Mouse (Mus musculus) macrophage (primary cell): ENCODE data around the gene Prtn3. TPM values are rescaled to one million over a fixed set of nuclear protein-coding genes. Genes with fewer than 3 reads are reported as not detected.

Source experiments
- H3K27ac ChIP-seq: fragments of 350-480 bp; formaldehyde crosslinking; 2 replicates; pipeline ENCODE4 v1.9.0; 2021
- H3K36me3 ChIP-seq: fragments of 350-480 bp; formaldehyde crosslinking; 2 replicates; pipeline ENCODE4 v1.9.0; 2021; ENCODE audit errors: inconsistent target
- H3K4me3 ChIP-seq: fragments of 350-480 bp; formaldehyde crosslinking; 2 replicates; pipeline ENCODE4 v1.9.0; 2021; ENCODE audit errors: inconsistent target
- H3K79me2 ChIP-seq: fragments of 350-480 bp; formaldehyde crosslinking; 2 replicates; pipeline ENCODE4 v1.9.0; 2021; ENCODE audit errors: inconsistent target
- WGBS: methylation state at CpG from one replicate; pipeline ENCODE4 v1.1.7; 2026; ENCODE audit warnings: inconsistent platforms; ENCODE audit not compliant: missing documents; 5-methylcytosine and 5-hydroxymethylcytosine counted together
- polyA plus RNA-seq: library from polyadenylated mRNA; stranded (reverse); fragments of 250-400 nt; gene quantifications from 3 replicates; pipeline ENCODE4 v1.2.4, GENCODE M21; 2018; ENCODE audit warnings: inconsistent platforms

The Prtn3 gene
- polyA plus RNA-seq, 1 experiment from 2014 or later: 1.2 TPM

DNA sequence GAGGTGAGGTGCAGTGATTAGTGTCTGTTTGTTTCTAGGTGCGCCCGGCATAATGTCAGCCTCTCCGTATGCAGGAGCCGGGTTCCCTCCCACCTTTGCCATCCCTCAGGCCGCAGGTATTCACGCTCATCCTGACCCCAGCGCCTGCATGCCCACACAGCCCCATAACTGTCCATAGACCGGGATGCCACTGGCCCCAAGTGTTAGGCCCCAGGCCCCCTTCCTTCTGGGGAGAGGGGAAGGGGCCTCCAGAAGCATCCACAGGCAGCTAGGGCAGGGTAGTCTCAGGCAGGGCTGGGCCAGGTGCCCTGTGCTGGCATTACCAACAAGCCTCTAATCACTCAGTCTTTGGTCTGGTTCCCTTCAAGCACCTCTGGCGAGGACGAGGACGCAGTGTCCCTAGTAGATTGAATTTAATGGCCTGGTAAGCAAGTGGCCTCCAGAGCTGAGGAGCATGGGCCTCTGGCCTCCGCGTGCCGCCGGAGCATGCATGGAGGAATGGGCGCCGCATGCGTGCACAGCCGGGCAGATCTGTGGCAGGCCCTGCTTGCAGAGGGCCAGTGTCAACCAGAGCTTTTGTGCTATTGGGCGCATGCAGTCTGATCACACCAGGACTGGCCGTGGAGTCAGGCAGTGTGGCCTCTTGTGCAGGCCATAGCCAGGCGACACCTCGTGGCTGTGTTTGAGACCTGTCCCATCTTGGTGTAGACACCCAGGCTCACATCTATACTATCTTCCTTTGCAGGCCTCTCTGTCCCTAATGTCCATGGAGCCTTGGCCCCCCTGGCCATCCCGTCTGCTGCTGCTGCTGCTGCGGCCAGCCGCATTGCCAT, 14.0 kb upstream of the Prtn3 start:
- H3K27ac ChIP-seq: no peak overlapping the region
- H3K4me3 ChIP-seq: no peak overlapping the region
- H3K36me3 ChIP-seq: peaks cover 52% of the 10 kb centered on the region
- H3K79me2 ChIP-seq: peaks cover 68% of the 10 kb centered on the region
- 94% methylated on average over 25 of the region's 26 CpGs for WGBS

DNA sequence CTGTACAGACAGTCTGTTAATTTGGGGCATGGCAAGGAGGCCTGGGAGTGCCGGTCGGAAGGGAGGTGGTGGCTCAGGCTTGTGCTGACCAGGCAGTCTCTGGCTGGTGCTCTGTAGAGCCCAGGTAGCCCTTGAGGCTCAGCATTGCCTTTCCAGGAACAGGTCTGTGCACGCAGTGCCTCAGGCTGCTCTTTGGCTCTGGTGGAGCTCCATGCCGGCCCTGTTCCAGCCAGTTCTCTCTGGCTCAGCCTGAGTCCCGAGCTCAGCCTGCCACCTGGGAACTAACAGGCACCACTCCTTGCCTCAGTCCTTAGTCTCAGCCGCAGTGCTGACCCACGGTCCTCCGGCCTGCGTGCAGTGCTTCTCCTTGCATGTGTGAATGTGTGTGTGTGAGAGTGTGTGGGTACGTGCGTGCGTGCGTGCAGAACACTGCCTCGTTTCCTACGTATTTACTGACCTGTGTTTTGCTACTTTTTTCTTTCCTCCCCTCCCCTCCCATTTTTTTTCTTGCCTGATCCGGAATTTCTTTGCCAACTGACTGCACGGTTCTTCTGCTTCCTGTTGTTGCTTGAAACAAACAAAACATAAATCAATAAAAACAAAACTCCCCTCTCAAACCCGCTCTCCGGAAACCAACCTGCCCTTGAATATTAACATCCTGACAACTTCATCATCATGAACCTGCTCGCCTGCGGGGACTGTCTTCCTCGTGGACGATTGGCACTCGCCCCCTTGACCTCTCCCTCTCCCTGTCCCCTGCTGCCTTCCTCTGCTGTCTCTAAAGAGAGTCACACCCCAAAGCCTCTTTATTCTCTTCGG, 12.8 kb upstream of the Prtn3 start:
- whole genome bisulfite sequencing: 92% methylated on average over 23 of the region's 25 CpGs
- Histone ChIP-seq H3K4me3 (no peak overlapping the region), H3K79me2 (peaks cover 57% of the 10 kb centered on the region), H3K27ac (no peak overlapping the region), H3K36me3 (peaks cover 52% of the 10 kb centered on the region)

DNA sequence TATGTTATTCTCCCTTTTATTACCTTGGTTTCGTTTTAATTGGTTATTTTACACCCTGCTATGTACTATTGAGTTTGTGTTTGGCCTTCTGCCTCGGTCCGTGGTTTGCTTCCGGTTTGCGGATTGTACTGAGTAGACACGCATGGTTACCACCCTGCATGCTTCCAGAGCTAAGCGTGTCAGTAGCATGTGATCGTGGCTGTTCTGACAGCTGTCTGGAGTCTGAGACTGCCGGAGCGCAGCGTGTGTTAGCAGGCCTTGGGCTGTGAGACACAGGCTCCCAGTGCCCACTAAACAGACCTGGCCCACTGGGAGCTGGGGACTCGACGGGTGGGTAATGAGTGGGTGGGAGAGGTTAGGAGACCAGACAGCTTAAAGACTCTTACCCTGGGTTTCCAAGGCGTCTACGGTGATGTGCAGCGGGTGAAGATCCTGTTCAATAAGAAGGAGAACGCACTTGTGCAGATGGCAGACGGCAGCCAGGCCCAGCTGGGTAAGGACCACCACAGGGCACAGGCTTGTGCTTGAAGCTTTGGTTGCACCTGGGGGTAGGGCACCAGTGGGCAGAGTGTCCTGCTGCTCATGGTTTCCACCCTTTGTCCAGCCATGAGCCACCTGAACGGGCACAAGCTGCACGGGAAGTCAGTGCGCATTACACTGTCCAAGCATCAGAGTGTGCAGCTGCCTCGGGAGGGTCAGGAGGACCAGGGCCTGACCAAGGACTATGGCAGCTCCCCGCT, 12.1 kb upstream of the Prtn3 start:
- H3K79me2 ChIP-seq: peaks cover 49% of the 10 kb centered on the region
- WGBS: 90% methylated on average over 23 of the region's 23 CpGs
- H3K36me3 ChIP-seq: peaks cover 52% of the 10 kb centered on the region
- no peak overlapping the region for H3K27ac ChIP-seq
- H3K4me3 ChIP-seq: no peak overlapping the region

DNA sequence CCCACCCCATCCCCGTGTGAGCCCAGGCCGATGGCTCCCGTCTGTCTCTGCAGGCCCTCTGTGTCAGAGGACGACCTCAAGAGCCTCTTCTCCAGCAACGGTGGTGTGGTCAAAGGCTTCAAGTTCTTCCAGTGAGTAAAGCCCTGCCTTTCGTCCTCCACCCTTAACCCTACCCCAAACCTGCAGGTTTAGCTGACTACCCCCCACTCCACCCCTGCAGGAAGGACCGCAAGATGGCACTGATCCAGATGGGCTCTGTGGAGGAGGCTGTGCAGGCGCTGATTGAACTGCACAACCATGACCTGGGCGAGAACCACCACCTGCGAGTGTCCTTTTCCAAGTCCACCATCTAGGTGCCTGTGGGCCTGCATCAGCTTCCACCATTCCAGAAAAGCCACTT, 11.4 kb upstream of the Prtn3 start:
- no peak overlapping the region for H3K27ac ChIP-seq
- peaks cover 52% of the 10 kb centered on the region for H3K36me3 ChIP-seq
- peaks cover 42% of the 10 kb centered on the region for H3K79me2 ChIP-seq
- 88% methylated on average over 9 of the region's 10 CpGs for WGBS
- no peak overlapping the region for H3K4me3 ChIP-seq

DNA sequence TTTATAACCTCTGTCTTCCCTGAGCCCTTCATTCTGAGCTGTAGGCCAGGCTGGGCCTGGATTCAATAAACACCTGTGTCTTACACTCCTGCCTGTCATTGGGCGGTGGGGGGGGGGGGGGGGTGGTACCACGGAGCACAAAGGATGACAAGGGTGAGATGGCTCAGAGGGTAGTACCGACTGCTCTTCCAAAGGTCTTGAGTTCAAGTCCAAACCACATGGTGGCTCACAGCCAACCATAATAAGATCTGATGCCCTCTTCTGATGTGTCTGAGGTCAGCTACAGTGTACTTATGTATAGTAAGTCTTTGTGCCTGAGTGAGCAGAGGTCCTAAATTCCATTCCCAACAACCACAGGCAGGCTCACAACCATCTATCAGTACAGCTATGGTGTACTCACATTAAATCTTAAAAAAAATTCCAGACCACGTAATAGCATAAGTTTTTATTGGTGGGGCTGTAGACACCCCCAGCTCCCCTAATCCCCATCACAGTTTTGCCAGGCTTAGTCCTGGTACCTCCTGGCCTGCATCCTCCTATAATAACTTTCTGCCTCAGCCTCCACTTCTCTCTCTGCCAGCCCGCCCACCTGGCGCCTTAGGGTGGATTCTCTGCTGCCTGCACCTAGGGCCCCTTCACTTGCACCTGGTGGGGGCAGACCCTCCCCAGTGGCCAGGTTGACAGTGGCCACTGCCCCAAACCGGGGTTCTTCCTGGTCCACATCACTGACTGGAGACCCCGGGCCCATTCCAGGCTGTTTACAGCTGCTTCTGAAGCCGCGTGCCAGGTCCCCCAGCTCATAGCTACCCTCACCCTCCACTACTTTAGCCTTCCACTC, 9.7 kb upstream of the Prtn3 start:
- peaks cover 25% of the 10 kb centered on the region for H3K79me2 ChIP-seq
- no peak overlapping the region for H3K4me3 ChIP-seq
- 69% methylated on average over 10 of the region's 10 CpGs for WGBS
- H3K36me3 ChIP-seq: peaks cover 42% of the 10 kb centered on the region
- no peak overlapping the region for H3K27ac ChIP-seq

DNA sequence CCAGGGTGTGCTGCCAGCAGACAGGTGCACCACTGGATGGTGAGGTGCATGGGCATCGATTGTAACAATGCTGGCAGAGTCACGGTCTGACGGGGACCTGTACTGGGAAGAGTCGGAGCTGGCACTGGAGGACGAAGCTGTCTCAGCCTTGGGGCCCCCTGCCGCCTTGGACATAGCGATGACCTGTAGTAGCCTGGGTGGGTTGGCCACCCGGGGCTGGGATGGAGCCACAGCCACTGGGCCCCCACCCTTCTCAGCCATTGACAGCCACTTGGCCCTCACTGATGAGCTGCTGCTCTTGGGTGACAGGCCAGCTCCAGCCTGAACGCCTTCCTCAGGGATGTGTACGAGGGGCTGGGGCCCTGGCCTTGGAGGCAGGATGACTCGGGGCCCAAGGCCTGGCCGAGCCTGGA, 9.1 kb upstream of the Prtn3 start:
- Histone ChIP-seq H3K4me3 (no peak overlapping the region), H3K36me3 (peaks cover 36% of the 10 kb centered on the region), H3K79me2 (peaks cover 19% of the 10 kb centered on the region), H3K27ac (no peak overlapping the region)
- 76% methylated on average over 12 of the region's 12 CpGs for WGBS

DNA sequence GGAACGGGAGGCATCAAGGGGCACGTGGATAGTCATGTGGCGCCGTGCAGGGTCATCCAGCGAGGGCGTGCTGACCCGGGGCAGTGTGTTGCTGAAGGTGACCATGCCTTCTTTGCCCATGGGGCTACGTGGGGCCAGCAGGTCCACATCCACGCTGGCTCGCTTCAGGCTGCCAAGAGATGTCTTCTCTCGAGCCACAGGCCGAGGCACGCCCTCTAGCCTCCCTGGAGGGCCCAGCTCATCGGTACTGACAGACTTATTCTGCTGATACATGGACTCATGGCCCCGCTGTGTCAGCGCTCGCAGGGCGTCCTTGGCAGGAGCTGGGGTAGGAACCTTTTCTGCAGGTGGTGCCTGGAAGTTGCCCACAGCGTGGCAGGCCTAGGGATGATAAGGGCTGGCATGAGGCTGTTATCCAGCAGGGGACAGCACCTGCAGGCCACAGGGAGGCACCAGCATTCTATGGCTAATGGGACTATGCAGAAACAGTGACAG, 8.4 kb upstream of the Prtn3 start:
- H3K79me2 ChIP-seq: peaks cover 12% of the 10 kb centered on the region
- 85% methylated on average over 19 of the region's 19 CpGs for WGBS
- H3K36me3 ChIP-seq: peaks cover 29% of the 10 kb centered on the region
- H3K27ac ChIP-seq: no peak overlapping the region
- H3K4me3 ChIP-seq: no peak overlapping the region

DNA sequence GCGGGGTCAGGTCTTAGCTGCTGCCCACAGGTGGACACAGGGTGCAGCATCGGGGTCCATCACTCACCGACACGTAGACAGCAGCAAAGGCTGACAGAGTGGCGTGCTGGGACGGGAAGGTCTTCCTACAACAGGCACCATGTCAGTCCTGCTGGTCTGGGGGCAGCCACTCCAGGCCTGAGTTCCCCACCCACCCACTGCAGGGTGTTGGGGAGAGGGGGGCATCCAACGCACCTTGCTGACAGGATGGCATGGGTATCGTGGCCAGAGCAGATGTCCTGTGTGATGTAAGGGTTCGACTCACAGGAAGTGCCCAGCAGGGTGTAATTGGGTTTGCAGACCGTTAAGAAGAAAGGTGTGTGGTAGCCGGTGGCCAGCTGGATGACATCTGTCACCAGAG, 7.7 kb upstream of the Prtn3 start:
- Histone ChIP-seq H3K4me3 (no peak overlapping the region), H3K36me3 (peaks cover 22% of the 10 kb centered on the region), H3K27ac (no peak overlapping the region), H3K79me2 (peaks cover 5% of the 10 kb centered on the region)
- 76% methylated on average over 11 of the region's 11 CpGs for WGBS

DNA sequence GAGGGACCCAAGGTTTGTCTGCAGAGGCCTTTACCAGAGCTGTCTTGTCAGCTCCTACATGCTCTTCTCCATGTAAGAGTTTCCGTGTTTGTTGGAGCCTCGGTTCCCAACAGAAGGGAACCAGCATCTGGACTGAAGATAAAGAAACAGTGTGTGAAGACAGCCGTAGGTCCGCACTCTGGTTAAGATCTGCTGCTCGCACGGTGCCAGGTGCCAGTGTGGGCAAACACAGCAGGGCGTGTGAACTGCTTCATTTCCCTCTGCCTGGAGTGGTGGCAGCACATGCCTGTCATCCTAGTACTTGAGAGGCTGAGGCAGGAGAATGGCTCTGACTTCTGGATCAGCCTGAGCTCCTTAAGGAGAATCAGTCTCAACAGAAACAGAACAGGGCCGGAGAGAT, 2.4 kb upstream of the Prtn3 start:
- no peak overlapping the region for H3K4me3 ChIP-seq
- H3K27ac ChIP-seq: no peak overlapping the region
- H3K79me2 ChIP-seq: no peaks in the 10 kb centered on the region
- no peaks in the 10 kb centered on the region for H3K36me3 ChIP-seq
- WGBS: 87% methylated on average over 8 of the region's 8 CpGs

DNA sequence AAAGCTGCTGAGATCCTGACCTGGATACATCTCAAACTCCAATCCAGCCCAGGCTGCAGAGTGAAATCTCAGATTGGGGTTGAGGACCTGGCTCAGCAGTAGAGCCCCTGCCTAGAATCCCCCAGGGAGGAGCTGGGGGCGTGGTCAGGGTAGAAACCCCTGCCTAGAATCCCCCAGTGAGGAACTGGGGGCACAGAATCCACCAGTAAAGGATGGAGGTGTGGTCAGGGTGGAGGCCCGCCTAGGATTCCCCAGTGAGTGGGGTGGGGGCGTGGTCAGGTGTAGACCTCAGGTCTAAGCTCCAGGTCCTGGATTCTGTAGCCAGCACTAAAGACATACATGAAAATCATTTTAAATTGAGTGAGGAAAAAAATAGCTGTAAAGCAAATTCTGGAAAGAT, 1.4 kb upstream of the Prtn3 start:
- 58% methylated on average over 3 of the region's 3 CpGs for WGBS
- no peak overlapping the region for H3K27ac ChIP-seq
- no peaks in the 10 kb centered on the region for H3K79me2 ChIP-seq
- H3K36me3 ChIP-seq: no peaks in the 10 kb centered on the region
- H3K4me3 ChIP-seq: no peak overlapping the region

DNA sequence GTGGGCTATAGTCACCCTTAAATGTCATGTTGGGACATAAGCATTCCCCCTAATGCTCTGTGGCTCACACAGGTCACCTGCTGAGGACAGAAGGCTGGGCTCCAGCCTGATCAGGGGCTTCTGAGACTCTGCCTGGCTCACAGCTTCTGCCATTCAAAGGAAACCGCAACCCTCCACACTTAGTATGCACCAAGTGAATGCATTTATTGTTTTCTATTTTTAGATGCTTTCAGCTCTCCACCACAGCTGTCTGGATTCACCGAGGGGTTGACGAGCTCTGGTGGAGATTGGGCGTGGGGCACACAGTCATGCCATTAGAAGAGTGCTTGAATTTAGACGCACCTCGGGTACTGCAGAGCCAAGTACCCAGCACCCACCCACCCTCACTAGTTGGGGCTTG, 963 bp upstream of the Prtn3 start:
- Histone ChIP-seq H3K79me2 (no peaks in the 10 kb centered on the region), H3K36me3 (no peaks in the 10 kb centered on the region), H3K4me3 (no peak overlapping the region), H3K27ac (no peak overlapping the region)
- 23% methylated on average over 6 of the region's 6 CpGs for WGBS

DNA sequence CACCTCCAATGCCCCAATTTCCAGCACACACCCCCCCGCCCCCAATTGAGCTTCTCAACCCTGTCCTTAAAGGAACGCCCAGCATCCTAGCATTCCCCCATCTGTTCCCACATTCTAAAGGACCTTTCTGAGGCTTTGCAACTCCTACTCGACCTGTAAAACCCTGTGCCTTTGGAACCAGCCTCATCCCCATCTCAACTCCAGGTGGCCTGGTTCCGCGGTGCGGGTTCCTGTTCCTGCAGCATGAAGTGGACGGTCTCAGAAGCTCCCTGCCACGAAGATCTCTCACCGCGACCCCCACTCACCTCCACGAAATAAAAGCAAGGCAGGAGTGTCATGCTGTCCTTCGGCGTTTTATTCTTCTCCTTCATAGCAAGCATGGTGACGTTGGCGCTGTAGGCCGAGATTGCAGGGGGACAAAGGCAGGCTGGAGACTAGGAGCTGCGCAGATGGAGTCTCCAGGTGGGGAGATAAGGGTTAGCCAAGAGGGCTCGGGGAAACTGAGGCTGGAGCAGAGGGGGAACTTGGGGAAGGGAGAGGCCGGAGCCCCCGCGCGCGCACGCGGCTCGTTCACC, 474 bp upstream of the Prtn3 start:
- WGBS: 6% methylated on average over 26 of the region's 26 CpGs
- Histone ChIP-seq H3K36me3 (no peaks in the 10 kb centered on the region), H3K4me3 (no peak overlapping the region; the same call in 1 of the 2 replicates), H3K27ac (no peak overlapping the region), H3K79me2 (no peaks in the 10 kb centered on the region)

DNA sequence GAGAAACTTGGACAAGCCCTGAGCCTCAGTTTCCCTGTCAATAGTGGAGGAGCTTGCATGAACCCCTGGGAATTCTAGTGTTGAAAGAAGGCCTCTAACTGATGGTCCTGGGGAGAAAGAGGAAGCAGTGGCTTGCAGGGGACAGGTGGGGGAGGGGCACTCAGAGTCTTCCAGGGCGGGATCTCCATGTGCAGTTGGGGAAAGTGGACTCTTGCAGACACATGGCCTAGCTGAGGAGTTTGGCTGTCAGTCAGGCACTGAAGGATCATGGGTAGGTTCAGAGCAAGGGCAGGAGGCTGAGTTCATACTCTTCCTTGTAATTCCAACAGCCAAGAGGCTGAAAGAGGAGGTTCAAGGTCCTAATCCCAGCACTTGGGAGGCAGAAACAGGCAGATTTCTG, 2.9 kb downstream of the Prtn3 start:
- Histone ChIP-seq H3K36me3 (no peaks in the 10 kb centered on the region), H3K4me3 (no peak overlapping the region), H3K79me2 (no peaks in the 10 kb centered on the region; the same call in 1 of the 2 replicates), H3K27ac (peak overlapping the region; percentile 82)
- 10% methylated on average over 1 of the region's 1 CpGs for WGBS
